Mouse (Mus musculus): Measurements from ENCODE around the gene Gm44579.

The Gm44579 gene

DNA sequence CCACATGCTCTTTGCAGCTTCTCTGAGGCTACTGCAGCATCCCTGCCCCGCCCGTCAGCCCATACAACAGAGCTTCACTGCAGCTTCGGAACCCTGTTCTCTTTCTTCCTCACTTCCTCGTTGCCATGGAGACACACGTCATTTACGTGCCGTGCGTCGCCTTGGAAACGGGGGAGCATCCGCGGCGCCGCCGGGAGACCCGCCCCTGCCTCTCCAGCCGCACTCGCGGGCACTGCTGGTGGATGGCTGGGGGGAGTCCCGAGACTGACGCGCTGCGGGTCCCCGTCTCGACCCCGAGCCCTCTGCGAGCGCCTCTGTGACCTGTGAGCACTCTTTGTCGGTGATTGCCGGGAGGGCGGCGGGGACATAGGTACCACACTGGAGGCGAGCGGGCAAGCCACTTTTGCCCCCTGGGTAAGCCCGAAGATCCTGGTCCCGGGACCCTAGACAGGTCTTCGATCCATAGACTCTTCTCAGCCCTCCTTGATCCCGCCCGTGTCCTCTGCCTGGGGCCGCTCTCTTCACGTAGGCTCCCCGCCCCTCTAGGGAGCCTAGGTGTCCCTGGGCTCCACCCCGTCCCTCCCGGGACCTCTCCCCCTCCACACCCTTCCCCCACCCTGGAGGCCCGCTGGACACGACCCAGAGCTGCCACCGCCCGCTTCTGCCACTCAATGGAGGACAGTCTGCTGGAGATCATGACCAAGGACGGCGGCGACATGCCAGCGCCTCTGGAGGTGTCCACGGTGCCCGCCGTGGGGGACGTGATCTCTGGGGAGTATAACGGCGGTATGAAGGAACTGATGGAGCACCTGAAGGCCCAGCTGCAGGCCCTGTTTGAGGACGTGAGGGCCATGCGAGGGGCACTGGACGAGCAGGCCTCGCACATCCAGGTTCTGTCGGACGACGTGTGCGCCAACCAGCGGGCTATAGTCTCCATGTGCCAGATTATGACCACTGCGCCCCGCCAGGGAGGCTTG lies 52.8 kb downstream of the Gm44579 start:
- peak; percentile 83 for DNase-seq (ENCODE audit: low read depth, low spot score)

DNA sequence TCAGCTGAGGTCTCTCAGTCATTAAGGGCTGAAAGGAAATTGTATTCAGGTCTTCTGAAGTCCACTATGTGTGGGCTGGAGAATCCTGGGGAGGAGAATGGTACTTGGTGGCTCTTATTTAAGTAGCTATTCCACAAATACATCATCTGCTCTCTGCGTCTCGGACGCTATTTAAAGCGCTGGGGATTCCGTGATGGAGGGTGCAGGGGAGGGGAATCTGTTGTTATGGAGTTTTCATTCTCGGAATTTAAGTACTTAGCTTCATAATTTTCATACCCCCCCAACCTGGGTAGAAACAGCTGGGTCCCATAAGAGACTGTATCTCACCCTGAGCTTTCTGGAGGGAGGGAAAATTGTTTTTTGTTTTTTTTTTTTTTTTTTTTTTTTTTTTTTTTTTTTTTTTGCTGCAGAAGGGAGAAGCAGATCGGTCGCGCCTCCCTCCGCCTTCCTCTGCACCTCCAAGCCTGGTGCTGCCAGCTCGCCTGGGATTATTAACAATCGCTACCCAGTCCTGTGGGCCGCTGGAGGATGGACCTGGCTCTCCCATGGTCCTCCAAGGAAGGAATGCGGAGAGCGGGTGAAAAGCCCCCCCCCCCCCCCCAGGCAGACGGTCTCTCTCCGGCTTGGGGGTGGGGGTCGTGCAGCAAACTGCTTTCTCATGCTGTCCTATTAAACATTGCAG lies 53.7 kb downstream of the Gm44579 start, which contains the start of gene Ccdc184:
Gene Ccdc184 (plus strand): TSS at position 196 of the 682 bp plus-strand sequence.
- no peak for DNase-seq (ENCODE audit: low read depth, low spot score)

GRCm38 (mm10) chr15:98165525-98165924 lies 55.3 kb downstream of the Gm44579 start, which contains the start of gene Asb8:
Asb8 (minus strand) TSS chr15:98165625.
- no peak for DNase-seq (ENCODE audit: low read depth, low spot score)

DNA sequence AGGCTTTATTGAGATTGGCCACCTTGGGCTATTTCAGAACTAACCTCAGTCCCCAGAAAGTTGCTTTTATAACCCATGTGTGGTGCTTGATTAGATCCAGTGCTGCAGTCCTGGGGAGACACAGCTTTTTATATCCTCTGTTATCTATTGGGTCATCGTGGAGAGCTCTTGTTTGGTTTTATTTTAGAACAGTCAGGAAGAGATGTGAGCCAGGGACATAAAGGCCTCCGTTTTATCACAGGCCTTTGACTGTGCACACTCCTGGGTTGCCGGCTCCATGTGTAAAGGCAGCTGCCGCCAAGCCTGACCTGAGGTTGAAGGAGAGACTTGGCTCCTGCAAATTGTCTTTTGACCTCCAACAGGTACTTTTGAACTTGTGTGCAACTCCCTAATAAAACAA lies 58.2 kb downstream of the Gm44579 start:
- DNase-seq (ENCODE audit: low read depth, low spot score), result no peak

DNA sequence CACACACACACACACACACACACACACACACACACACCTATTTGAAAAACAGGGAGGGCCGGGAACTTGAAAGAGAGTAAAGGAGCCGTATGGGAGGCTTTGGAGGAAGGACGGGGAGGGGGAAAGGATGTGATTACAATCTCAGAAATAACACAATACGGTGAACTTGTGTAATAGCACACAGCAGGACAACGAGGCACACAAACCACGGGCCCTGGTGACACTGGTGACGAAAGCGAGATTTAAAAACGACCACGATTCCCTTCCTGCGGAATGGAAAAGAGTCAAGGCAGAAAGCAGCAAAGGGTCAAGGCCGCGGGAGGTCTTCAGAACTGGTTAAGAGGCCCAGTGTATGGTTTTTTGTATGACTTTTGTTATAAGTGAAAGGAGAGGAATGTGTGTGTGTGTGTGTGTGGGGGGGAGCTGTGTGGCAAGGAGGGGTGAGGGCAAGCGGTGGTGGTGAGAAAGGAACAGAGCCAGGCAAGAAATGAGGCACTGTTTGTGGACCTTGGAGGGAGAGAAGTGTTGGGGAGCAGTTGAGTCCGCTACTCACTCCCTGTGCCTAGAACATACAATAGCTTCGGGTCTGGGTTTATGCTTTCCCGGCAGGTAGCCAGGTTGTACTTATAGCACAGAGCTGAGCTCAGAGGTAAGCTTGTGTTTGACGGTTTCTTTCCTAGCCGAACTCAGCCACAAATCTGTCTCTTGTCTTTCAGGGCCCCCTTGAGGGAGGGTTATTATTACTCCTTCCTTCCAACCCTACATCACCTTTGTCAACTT lies 59.6 kb downstream of the Gm44579 start:
- DNase-seq (ENCODE audit: low read depth, low spot score), result no peak

GRCm38 (mm10) chr15:98157253-98157652 lies 63.5 kb downstream of the Gm44579 start:
- no peak for DNase-seq (ENCODE audit: low read depth, low spot score)

DNA sequence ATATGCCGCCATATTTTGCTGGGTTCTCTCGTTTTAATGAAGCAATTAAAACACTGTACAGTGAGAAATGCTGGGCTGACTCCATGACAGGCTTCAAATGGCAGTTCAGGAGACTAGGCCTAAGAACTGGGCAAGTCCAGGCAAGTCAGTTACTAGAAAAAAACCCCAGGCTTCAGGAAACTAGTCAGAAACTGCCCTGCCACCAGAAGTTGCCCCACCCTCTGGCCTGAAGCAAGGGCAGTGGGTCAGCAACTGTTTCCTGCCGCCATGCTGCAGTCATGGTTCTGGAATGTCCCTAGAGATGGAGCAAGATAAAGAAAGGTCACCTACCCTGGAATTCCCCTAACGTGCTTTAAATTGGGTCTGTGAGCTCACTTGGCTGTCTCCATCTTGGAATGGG lies 64.8 kb downstream of the Gm44579 start:
- DNase-seq (ENCODE audit: low read depth, low spot score), result no peak

- DNase-seq (ENCODE audit: low read depth, low spot score), result no peak
These were observed 65.5 kb downstream of the Gm44579 start for GRCm38 (mm10) chr15:98155272-98155671.

DNA sequence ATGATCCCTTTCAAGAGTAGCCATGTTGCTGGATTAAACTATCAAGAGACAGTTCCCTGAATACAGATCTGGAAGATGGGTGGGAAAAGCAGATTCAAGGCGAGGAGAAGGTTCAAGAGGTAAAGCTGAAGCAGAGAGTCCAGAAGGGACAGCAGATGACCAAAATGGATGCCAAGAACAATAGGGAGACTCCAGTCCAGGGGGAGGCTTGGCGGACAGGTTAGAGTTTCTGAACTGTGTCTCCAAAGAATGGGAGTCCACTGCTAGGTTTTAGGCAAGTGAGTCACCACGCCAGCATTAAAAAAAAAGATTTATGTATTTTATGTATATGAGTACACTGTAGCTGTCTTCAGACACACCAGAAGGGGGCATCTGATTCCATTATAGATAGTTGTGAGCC lies 66.1 kb downstream of the Gm44579 start:
- no peak for DNase-seq (ENCODE audit: low read depth, low spot score)

DNA sequence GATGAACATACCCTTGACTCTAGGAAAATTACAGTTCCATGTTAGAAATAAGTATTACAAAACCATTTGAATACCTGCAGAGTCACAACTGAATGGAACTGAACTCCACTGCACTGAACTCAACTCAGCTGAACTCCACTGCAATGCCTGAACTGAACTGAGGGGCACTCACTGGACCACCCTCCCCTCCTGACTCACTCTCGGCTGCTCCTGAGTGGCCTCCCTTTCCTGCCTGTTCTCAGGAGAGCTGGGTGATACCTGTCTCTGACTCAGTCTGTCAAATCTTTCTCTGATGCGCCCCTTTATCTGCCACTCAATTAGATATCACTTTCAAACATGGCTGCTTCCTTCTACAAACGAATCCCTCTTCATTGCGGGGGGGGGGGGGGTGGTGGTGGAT lies 66.6 kb downstream of the Gm44579 start:
- no peak for DNase-seq (ENCODE audit: low read depth, low spot score)

- no peak for DNase-seq (ENCODE audit: low read depth, low spot score)
These were observed 67.2 kb downstream of the Gm44579 start for GRCm38 (mm10) chr15:98153625-98154024.

GRCm38 (mm10) chr15:98152916-98153315 lies 67.9 kb downstream of the Gm44579 start:
- DNase-seq (ENCODE audit: low read depth, low spot score), result no peak

GRCm38 (mm10) chr15:98149166-98149602 lies 71.6 kb downstream of the Gm44579 start:
- no peak for DNase-seq (ENCODE audit: low read depth, low spot score)

DNA sequence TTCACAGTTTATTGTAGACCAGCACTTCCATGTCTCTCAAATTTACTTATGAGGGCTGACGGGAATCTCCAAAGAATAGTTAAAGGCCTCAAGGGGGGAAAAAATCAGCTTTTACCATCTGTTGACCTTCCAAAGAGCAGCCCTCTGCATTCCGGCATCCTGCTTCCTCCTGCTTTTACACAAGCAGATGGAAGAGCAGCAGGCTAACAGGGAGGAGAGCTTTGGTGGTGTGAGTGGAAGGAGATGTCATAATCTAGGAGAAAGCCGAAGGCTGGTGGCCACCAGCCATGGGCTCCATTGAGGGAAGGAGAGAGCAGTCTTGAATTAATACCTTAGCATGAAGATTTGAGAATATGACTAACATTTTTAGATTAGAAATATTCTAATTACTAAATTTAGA lies 72.4 kb downstream of the Gm44579 start:
- DNase-seq (ENCODE audit: low read depth, low spot score), result no peak

DNA sequence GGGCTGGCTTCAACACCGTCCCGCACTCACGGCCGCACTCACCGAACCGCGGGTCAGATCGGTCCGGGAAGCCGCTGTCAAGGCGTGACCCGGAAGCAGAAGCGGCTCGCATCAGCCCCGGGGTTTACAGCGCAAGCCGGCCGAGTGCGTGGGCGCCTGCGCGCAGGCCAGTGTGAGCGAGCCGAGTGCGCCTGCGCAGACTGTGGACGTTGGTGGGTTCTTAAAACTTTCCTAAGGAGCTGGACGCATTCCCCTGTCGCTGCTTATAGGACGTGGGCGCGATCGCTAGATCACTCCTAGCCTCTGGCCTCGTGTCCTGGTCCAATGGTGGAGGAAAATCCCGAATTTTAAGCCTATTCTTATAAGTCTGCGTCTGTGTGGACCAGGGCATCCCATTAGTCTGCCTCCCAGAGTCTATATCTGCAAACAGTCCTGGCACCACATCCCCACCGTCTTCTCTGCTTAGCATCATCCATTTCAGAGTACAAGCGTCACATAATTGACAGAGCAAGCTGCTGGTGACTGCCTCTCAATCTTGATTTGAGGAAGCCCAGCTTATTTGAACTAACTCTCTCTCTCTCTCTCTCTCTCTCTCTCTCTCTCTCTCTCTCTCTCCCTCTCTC lies 75.1 kb downstream of the Gm44579 start:
- peak; percentile 84 for DNase-seq (ENCODE audit: low read depth, low spot score)

DNA sequence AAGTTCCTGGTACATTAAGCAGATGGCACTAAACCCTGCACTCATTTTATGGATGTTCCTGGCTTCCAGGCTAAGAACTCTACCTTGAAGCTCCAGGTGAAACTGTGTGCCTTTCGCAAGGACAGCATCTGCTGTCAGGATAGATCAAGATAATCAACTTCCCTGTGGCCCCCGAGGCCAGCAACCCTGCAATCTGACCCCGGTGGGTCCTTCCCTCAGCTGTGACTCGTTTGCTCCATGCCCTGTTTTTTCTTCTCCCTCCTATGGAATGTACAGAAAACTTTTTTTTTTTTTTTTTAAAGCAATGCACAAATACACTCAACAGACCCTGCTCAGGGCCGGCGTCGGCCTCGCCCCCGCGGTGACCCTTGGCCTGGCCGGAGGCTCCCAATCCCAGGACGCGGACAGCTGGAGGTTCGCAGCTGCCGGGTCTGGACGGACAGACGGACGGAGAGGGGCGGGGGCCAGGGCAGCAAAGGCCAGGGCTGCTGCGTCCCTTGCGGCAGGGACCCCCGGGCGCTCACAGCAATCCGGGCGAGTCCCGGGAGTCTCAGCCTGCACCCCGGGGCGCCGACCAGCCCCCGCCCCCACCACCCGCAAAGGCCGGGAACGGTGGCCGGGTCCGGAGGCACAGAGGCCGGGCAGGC lies 75.8 kb downstream of the Gm44579 start:
- DNase-seq (ENCODE audit: low read depth, low spot score), result no peak

GRCm38 (mm10) chr15:98142515-98142914 lies 78.3 kb downstream of the Gm44579 start:
- no peak for DNase-seq (ENCODE audit: low read depth, low spot score)

GRCm38 (mm10) chr15:98140809-98141208 lies 80.0 kb downstream of the Gm44579 start:
- no peak for DNase-seq (ENCODE audit: low read depth, low spot score)

GRCm38 (mm10) chr15:98139763-98140162 lies 81.0 kb downstream of the Gm44579 start:
- DNase-seq (ENCODE audit: low read depth, low spot score), result no peak

- no peak for DNase-seq (ENCODE audit: low read depth, low spot score)
These were observed 83.9 kb downstream of the Gm44579 start for GRCm38 (mm10) chr15:98136871-98137270.

All from WW6 (cell line).